Mouse (Mus musculus): ENCODE results near the gene Sptb. TPM values are rescaled to one million over a fixed set of nuclear protein-coding genes. Genes with fewer than 3 reads are reported as not detected.

Gene Sptb
- polyA plus RNA-seq, 1 experiment from 2014 or later, result 77.6 TPM

GRCm38 (mm10) chr12:76591037-76591436 lies 119.3 kb downstream of the Sptb start:
- Histone ChIP-seq H3K9ac (ENCODE audit: low read depth, low read length) (no peak overlapping the region), H3K4me2 (ENCODE audit: low read depth, low read length) (no peak overlapping the region), H3K4me3 (ENCODE audit: low read depth, low read length) (no peak overlapping the region), H3K27ac (ENCODE audit: low read length) (no peak overlapping the region), H3K9me3 (replicated peaks; ENCODE audit: control insufficient read depth, low read length) (no peaks in the 10 kb centered on the region), H3K36me3 (ENCODE audit: control insufficient read depth, insufficient read depth) (peaks cover 8% of the 10 kb centered on the region), H3K27me3 (ENCODE audit: control insufficient read depth, insufficient read depth, low read depth, low read length) (no peaks in the 10 kb centered on the region; the same call in 1 of the 2 replicates), H3K4me1 (ENCODE audit: control insufficient read depth, low read depth, low read length) (peaks cover 36% of the 10 kb centered on the region)
- 70% methylated on average over 3 of the region's 3 CpGs for WGBS (ENCODE audit: insufficient replicate concordance)
- no peak for ATAC-seq (ENCODE audit: low read depth)

- Histone ChIP-seq H3K27ac (ENCODE audit: low read length) (no peak overlapping the region), H3K36me3 (ENCODE audit: control insufficient read depth, insufficient read depth) (no peaks in the 10 kb centered on the region)
- no peak for ATAC-seq (ENCODE audit: low read depth)
Observed at GRCm38 (mm10) chr12:76589531-76589930, 120.8 kb downstream of the Sptb start.

GRCm38 (mm10) chr12:76587357-76587756 lies 123.0 kb downstream of the Sptb start:
- Histone ChIP-seq H3K36me3 (ENCODE audit: control insufficient read depth, insufficient read depth) (no peaks in the 10 kb centered on the region), H3K4me1 (ENCODE audit: control insufficient read depth, low read depth, low read length) (peaks cover 5% of the 10 kb centered on the region), H3K9ac (ENCODE audit: low read depth, low read length) (no peak overlapping the region), H3K9me3 (replicated peaks; ENCODE audit: control insufficient read depth, low read length) (0 out of 2 replicates have a peak, but pooled peaks cover 2% of the 10 kb centered on the region), H3K27me3 (ENCODE audit: control insufficient read depth, insufficient read depth, low read depth, low read length) (no peaks in the 10 kb centered on the region; the same call in 1 of the 2 replicates), H3K27ac (ENCODE audit: low read length) (no peak overlapping the region), H3K4me3 (ENCODE audit: low read depth, low read length) (no peak overlapping the region), H3K4me2 (ENCODE audit: low read depth, low read length) (no peak overlapping the region)
- WGBS (ENCODE audit: insufficient replicate concordance), result 59% methylated on average over 11 of the region's 11 CpGs
- ATAC-seq (ENCODE audit: low read depth), result no peak

More at GRCm38 (mm10) chr12:76589531-76589930, 120.8 kb downstream of the Sptb start:
- Histone ChIP-seq H3K4me1 (ENCODE audit: control insufficient read depth, low read depth, low read length) (peaks cover 22% of the 10 kb centered on the region), H3K9me3 (replicated peaks; ENCODE audit: control insufficient read depth, low read length) (0 out of 2 replicates have a peak, but pooled peaks cover 2% of the 10 kb centered on the region), H3K27me3 (ENCODE audit: control insufficient read depth, insufficient read depth, low read depth, low read length) (no peaks in the 10 kb centered on the region; the same call in 1 of the 2 replicates), H3K4me2 (ENCODE audit: low read depth, low read length) (no peak overlapping the region), H3K4me3 (ENCODE audit: low read depth, low read length) (no peak overlapping the region), H3K9ac (ENCODE audit: low read depth, low read length) (no peak overlapping the region)
- WGBS (ENCODE audit: insufficient replicate concordance), result 57% methylated on average over 6 of the region's 6 CpGs

- H3K4me1 ChIP-seq (ENCODE audit: control insufficient read depth, low read depth, low read length), result peaks cover 4% of the 10 kb centered on the region; the same call in 1 of the 2 replicates
- no peak overlapping the region for H3K4me3 ChIP-seq (ENCODE audit: low read depth, low read length)
- no peaks in the 10 kb centered on the region; the same call in 1 of the 2 replicates for H3K27me3 ChIP-seq (ENCODE audit: control insufficient read depth, insufficient read depth, low read depth, low read length)
- no peaks in the 10 kb centered on the region for H3K36me3 ChIP-seq (ENCODE audit: control insufficient read depth, insufficient read depth)
- H3K9ac ChIP-seq (ENCODE audit: low read depth, low read length), result no peak overlapping the region
- no peak overlapping the region for H3K4me2 ChIP-seq (ENCODE audit: low read depth, low read length)
- H3K9me3 ChIP-seq (replicated peaks; ENCODE audit: control insufficient read depth, low read length), result 0 out of 2 replicates have a peak, but pooled peaks cover 2% of the 10 kb centered on the region
- H3K27ac ChIP-seq (ENCODE audit: low read length), result no peak overlapping the region
- no peak for ATAC-seq (ENCODE audit: low read depth)
Observed at GRCm38 (mm10) chr12:76585028-76585427, 125.3 kb downstream of the Sptb start.

GRCm38 (mm10) chr12:76583454-76583853 lies 126.9 kb downstream of the Sptb start:
- WGBS (ENCODE audit: insufficient replicate concordance), result 70% methylated on average over 7 of the region's 7 CpGs

GRCm38 (mm10) chr12:76582841-76583240 lies 127.5 kb downstream of the Sptb start:
- ATAC-seq (ENCODE audit: low read depth), result no peak
- H3K4me1 ChIP-seq (ENCODE audit: control insufficient read depth, low read depth, low read length), result peaks cover 4% of the 10 kb centered on the region; the same call in 1 of the 2 replicates
- 14% methylated on average over 6 of the region's 6 CpGs for WGBS (ENCODE audit: insufficient replicate concordance)
- no peak overlapping the region for H3K9ac ChIP-seq (ENCODE audit: low read depth, low read length)
- no peak overlapping the region for H3K4me3 ChIP-seq (ENCODE audit: low read depth, low read length)
- H3K9me3 ChIP-seq (replicated peaks; ENCODE audit: control insufficient read depth, low read length), result 0 out of 2 replicates have a peak, but pooled peaks cover 2% of the 10 kb centered on the region
- no peaks in the 10 kb centered on the region for H3K27me3 ChIP-seq (ENCODE audit: control insufficient read depth, insufficient read depth, low read depth, low read length)
- no peak overlapping the region for H3K27ac ChIP-seq (ENCODE audit: low read length)
- H3K4me2 ChIP-seq (ENCODE audit: low read depth, low read length), result no peak overlapping the region
- H3K36me3 ChIP-seq (ENCODE audit: control insufficient read depth, insufficient read depth), result no peaks in the 10 kb centered on the region

More at GRCm38 (mm10) chr12:76583454-76583853, 126.9 kb downstream of the Sptb start:
- no peaks in the 10 kb centered on the region for H3K36me3 ChIP-seq (ENCODE audit: control insufficient read depth, insufficient read depth)
- no peaks in the 10 kb centered on the region for H3K27me3 ChIP-seq (ENCODE audit: control insufficient read depth, insufficient read depth, low read depth, low read length)
- no peak overlapping the region for H3K27ac ChIP-seq (ENCODE audit: low read length)
- 0 out of 2 replicates have a peak, but pooled peaks cover 2% of the 10 kb centered on the region for H3K9me3 ChIP-seq (replicated peaks; ENCODE audit: control insufficient read depth, low read length)
- H3K4me1 ChIP-seq (ENCODE audit: control insufficient read depth, low read depth, low read length), result peaks cover 4% of the 10 kb centered on the region; the same call in 1 of the 2 replicates
- no peak for ATAC-seq (ENCODE audit: low read depth)
- no peak overlapping the region for H3K4me2 ChIP-seq (ENCODE audit: low read depth, low read length)
- no peak overlapping the region for H3K9ac ChIP-seq (ENCODE audit: low read depth, low read length)
- H3K4me3 ChIP-seq (ENCODE audit: low read depth, low read length), result no peak overlapping the region

- H3K36me3 ChIP-seq (ENCODE audit: control insufficient read depth, insufficient read depth), result no peaks in the 10 kb centered on the region
- no peak overlapping the region for H3K27ac ChIP-seq (ENCODE audit: low read length)
- 70% methylated on average over 3 of the region's 3 CpGs for WGBS (ENCODE audit: insufficient replicate concordance)
- H3K27me3 ChIP-seq (ENCODE audit: control insufficient read depth, insufficient read depth, low read depth, low read length), result no peaks in the 10 kb centered on the region
- H3K9me3 ChIP-seq (replicated peaks; ENCODE audit: control insufficient read depth, low read length), result 0 out of 2 replicates have a peak, but pooled peaks cover 2% of the 10 kb centered on the region
- no peak for ATAC-seq (ENCODE audit: low read depth)
- H3K4me3 ChIP-seq (ENCODE audit: low read depth, low read length), result no peak overlapping the region
- H3K4me1 ChIP-seq (ENCODE audit: control insufficient read depth, low read depth, low read length), result peaks cover 4% of the 10 kb centered on the region; the same call in 1 of the 2 replicates
- no peak overlapping the region for H3K4me2 ChIP-seq (ENCODE audit: low read depth, low read length)
- no peak overlapping the region for H3K9ac ChIP-seq (ENCODE audit: low read depth, low read length)
Observed at GRCm38 (mm10) chr12:76582139-76582538, 128.2 kb downstream of the Sptb start.

GRCm38 (mm10) chr12:76579806-76580205 lies 130.5 kb downstream of the Sptb start:
- Histone ChIP-seq H3K4me1 (ENCODE audit: control insufficient read depth, low read depth, low read length) (peaks cover 14% of the 10 kb centered on the region), H3K9ac (ENCODE audit: low read depth, low read length) (no peak overlapping the region), H3K9me3 (replicated peaks; ENCODE audit: control insufficient read depth, low read length) (no peaks in the 10 kb centered on the region), H3K27me3 (ENCODE audit: control insufficient read depth, insufficient read depth, low read depth, low read length) (no peaks in the 10 kb centered on the region), H3K36me3 (ENCODE audit: control insufficient read depth, insufficient read depth) (no peaks in the 10 kb centered on the region; the same call in 1 of the 2 replicates), H3K4me2 (ENCODE audit: low read depth, low read length) (no peak overlapping the region), H3K27ac (ENCODE audit: low read length) (no peak overlapping the region), H3K4me3 (ENCODE audit: low read depth, low read length) (no peak overlapping the region)
- no peak for ATAC-seq (ENCODE audit: low read depth)
- 42% methylated on average over 1 of the region's 1 CpGs for WGBS (ENCODE audit: insufficient replicate concordance)

GRCm38 (mm10) chr12:76578465-76578864 lies 131.9 kb downstream of the Sptb start:
- peaks cover 14% of the 10 kb centered on the region for H3K4me1 ChIP-seq (ENCODE audit: control insufficient read depth, low read depth, low read length)
- H3K9me3 ChIP-seq (replicated peaks; ENCODE audit: control insufficient read depth, low read length), result no peaks in the 10 kb centered on the region
- WGBS (ENCODE audit: insufficient replicate concordance), result 71% methylated on average over 2 of the region's 2 CpGs
- ATAC-seq (ENCODE audit: low read depth), result no peak
- no peak overlapping the region for H3K9ac ChIP-seq (ENCODE audit: low read depth, low read length)
- no peaks in the 10 kb centered on the region for H3K27me3 ChIP-seq (ENCODE audit: control insufficient read depth, insufficient read depth, low read depth, low read length)
- H3K4me3 ChIP-seq (ENCODE audit: low read depth, low read length), result no peak overlapping the region
- H3K4me2 ChIP-seq (ENCODE audit: low read depth, low read length), result no peak overlapping the region
- H3K27ac ChIP-seq (ENCODE audit: low read length), result no peak overlapping the region
- no peaks in the 10 kb centered on the region; the same call in 1 of the 2 replicates for H3K36me3 ChIP-seq (ENCODE audit: control insufficient read depth, insufficient read depth)
